Mouse (Mus musculus): ENCODE data around the gene Edem2. TPM values are rescaled to one million over a fixed set of nuclear protein-coding genes. Genes with fewer than 3 reads are reported as not detected.
"Not testable (repeated sequence)": the region's sequence is repeated elsewhere in the genome, so short reads cannot be mapped to it uniquely, and the experiment has no call there.

Edem2 gene
- total and polyA plus RNA-seq, 2 experiments: 45.8 to 71.6 TPM

DNA sequence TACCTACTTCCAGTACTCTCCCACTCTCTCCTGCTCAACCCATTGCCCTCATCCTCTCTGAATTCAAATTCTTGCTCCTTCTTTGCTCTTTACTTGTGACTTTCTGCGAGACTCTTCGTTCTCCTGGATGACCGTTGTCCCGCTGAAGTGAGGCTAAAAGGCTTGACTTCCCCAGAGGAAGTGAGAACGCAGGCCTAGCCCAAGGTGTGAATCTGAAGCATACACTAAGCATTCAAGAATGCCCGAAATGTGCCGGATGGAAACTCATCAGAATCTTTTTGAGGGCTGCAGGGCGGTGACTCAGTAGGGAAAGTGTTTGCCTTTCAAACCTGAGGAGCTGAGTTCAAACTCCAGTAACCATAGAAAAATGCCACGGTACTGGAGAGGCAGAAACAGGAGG is 14.1 kb upstream of the Edem2 start:
- DNase-seq (ENCODE audit: extremely low read depth, low read depth, low spot score): no peak
- Histone ChIP-seq H3K79me2 (ENCODE audit: control insufficient read depth, insufficient read depth, low read length) (no peaks in the 10 kb centered on the region), H3K4me3 (ENCODE audit: insufficient read depth, low read depth, low read length) (no peak overlapping the region), H3K4me1 (ENCODE audit: control insufficient read depth, insufficient read depth, low read length) (no peaks in the 10 kb centered on the region), H3K36me3 (ENCODE audit: control insufficient read depth, insufficient read depth, low read length) (no peaks in the 10 kb centered on the region), H3K27ac (replicated peaks; ENCODE audit: insufficient read depth, low read depth, low read length) (no peak overlapping the region), H3K27me3 (ENCODE audit: control insufficient read depth, insufficient read depth, low read length) (no peaks in the 10 kb centered on the region), H3K9ac (ENCODE audit: low read depth, low read length) (no peak overlapping the region)
- TF ChIP-seq POLR2A (IDR thresholded peaks at IDR 0.05; ENCODE audit: extremely low read depth, insufficient read depth, low read length) (no peak), CTCF (IDR thresholded peaks at IDR 0.05; ENCODE audit: low read depth, low read length) (no peak)
- WGBS: 86% methylated on average over 9 of the region's 9 CpGs

DNA sequence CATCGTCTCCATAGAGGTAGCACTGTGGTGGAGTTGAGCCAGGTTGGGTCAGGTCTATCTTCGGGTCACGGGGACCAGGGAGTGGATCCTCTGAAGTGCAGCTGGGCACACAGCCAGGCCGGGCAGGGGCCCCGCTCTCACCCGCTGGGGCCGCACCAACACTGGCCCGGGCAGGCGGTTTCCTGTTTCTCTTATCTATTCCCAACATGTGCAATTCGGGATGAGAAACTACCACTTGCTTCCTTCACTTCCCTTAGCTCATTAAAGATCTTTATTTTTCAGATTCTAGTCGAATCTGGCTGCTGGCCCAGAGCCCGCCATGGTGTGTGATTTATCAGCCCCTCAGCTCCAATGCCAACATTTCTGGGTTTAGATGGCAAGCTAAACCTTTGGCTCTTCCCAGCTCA is 13.7 kb upstream of the Edem2 start:
- no peak overlapping the region for H3K4me3 ChIP-seq (ENCODE audit: insufficient read depth, low read depth, low read length)
- no peak overlapping the region for H3K9ac ChIP-seq (ENCODE audit: low read depth, low read length)
- no peak for TF ChIP-seq CTCF (IDR thresholded peaks at IDR 0.05; ENCODE audit: low read depth, low read length)
- TF ChIP-seq POLR2A (IDR thresholded peaks at IDR 0.05; ENCODE audit: extremely low read depth, insufficient read depth, low read length): no peak
- DNase-seq (ENCODE audit: extremely low read depth, low read depth, low spot score): no peak
- H3K27ac ChIP-seq (replicated peaks; ENCODE audit: insufficient read depth, low read depth, low read length): no peak overlapping the region
- 71% methylated on average over 12 of the region's 12 CpGs for WGBS
- no peaks in the 10 kb centered on the region for H3K36me3 ChIP-seq (ENCODE audit: control insufficient read depth, insufficient read depth, low read length)
- H3K79me2 ChIP-seq (ENCODE audit: control insufficient read depth, insufficient read depth, low read length): no peaks in the 10 kb centered on the region
- H3K27me3 ChIP-seq (ENCODE audit: control insufficient read depth, insufficient read depth, low read length): no peaks in the 10 kb centered on the region
- H3K4me1 ChIP-seq (ENCODE audit: control insufficient read depth, insufficient read depth, low read length): no peaks in the 10 kb centered on the region

DNA sequence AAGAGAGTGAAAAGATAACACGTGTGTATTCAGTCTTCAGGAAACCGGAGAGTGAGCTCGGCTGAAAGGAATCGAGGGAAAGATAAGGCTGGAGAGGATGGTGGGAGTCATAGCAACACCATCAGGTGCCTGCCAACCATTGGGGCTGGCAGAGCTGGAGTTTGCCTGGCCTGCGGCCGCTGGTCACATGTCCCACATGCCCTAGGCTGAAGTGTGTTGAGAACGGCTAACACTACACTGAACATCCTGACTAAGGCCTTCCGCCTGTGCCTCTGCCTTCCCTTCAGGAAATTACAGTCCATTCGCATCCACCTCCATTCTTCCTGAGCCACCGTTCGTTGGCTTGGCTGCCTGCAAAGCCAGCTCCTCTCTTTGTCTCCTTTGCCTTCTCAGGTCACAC is 12.9 kb upstream of the Edem2 start:
- WGBS: 73% methylated on average over 11 of the region's 11 CpGs
- Histone ChIP-seq H3K27ac (replicated peaks; ENCODE audit: insufficient read depth, low read depth, low read length) (no peak overlapping the region), H3K36me3 (ENCODE audit: control insufficient read depth, insufficient read depth, low read length) (no peaks in the 10 kb centered on the region), H3K4me3 (ENCODE audit: insufficient read depth, low read depth, low read length) (no peak overlapping the region), H3K9ac (ENCODE audit: low read depth, low read length) (no peak overlapping the region), H3K4me1 (ENCODE audit: control insufficient read depth, insufficient read depth, low read length) (no peaks in the 10 kb centered on the region), H3K79me2 (ENCODE audit: control insufficient read depth, insufficient read depth, low read length) (no peaks in the 10 kb centered on the region), H3K27me3 (ENCODE audit: control insufficient read depth, insufficient read depth, low read length) (no peaks in the 10 kb centered on the region)
- no peak for DNase-seq (ENCODE audit: extremely low read depth, low read depth, low spot score)
- TF ChIP-seq CTCF (IDR thresholded peaks at IDR 0.05; ENCODE audit: low read depth, low read length): no peak
- TF ChIP-seq POLR2A (IDR thresholded peaks at IDR 0.05; ENCODE audit: extremely low read depth, insufficient read depth, low read length): no peak

DNA sequence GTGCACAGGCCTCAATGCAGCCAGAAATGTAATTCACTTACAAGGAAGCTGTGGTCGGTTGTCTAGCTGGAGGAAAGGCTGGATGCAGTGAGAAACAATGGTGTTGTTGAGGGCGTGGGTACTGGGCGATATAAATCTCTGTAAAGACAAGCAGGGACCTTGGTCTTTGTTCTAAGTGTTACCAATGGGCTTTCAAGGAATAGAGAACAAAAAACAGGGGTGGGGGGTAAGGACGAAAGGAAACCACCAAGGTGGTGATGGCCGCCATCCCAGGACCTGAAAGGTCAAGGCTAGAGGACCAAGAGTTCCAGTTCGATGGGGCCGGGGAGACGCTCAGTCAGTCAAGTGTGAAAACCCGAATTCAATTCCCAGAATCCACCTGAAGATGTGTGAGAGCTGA is 8.5 kb upstream of the Edem2 start:
- Histone ChIP-seq H3K79me2 (ENCODE audit: control insufficient read depth, insufficient read depth, low read length) (no peaks in the 10 kb centered on the region), H3K36me3 (ENCODE audit: control insufficient read depth, insufficient read depth, low read length) (no peaks in the 10 kb centered on the region), H3K27me3 (ENCODE audit: control insufficient read depth, insufficient read depth, low read length) (no peaks in the 10 kb centered on the region), H3K27ac (replicated peaks; ENCODE audit: insufficient read depth, low read depth, low read length) (no peak overlapping the region), H3K9ac (ENCODE audit: low read depth, low read length) (no peak overlapping the region), H3K4me1 (ENCODE audit: control insufficient read depth, insufficient read depth, low read length) (no peaks in the 10 kb centered on the region), H3K4me3 (ENCODE audit: insufficient read depth, low read depth, low read length) (no peak overlapping the region)
- DNase-seq (ENCODE audit: extremely low read depth, low read depth, low spot score): no peak
- WGBS: 79% methylated on average over 9 of the region's 9 CpGs
- TF ChIP-seq CTCF (IDR thresholded peaks at IDR 0.05; ENCODE audit: low read depth, low read length): no peak
- no peak for TF ChIP-seq POLR2A (IDR thresholded peaks at IDR 0.05; ENCODE audit: extremely low read depth, insufficient read depth, low read length)

DNA sequence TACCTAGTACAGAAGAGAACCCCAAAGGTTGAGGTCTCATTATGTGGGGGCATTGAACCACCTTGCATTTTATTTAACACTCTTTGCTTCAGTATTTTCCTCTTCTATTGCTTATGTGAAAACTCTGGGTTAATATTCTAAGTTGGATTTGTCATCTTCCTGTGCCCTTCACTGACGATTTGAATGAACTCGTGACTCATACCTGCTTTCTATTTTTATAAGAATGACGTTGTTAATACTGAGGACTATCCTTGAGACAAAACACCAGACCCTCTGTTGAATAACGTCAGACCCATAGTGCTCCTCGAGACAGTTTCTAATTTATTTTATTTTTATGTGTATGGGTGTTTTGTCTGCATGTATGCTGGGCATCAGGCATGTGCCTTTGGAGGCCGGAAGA is 7.7 kb upstream of the Edem2 start:
- no peak for DNase-seq (ENCODE audit: extremely low read depth, low read depth, low spot score)
- H3K4me3 ChIP-seq (ENCODE audit: insufficient read depth, low read depth, low read length): no peak overlapping the region
- H3K36me3 ChIP-seq (ENCODE audit: control insufficient read depth, insufficient read depth, low read length): no peaks in the 10 kb centered on the region
- no peaks in the 10 kb centered on the region for H3K79me2 ChIP-seq (ENCODE audit: control insufficient read depth, insufficient read depth, low read length)
- no peak overlapping the region for H3K27ac ChIP-seq (replicated peaks; ENCODE audit: insufficient read depth, low read depth, low read length)
- 77% methylated on average over 6 of the region's 6 CpGs for WGBS
- H3K4me1 ChIP-seq (ENCODE audit: control insufficient read depth, insufficient read depth, low read length): no peaks in the 10 kb centered on the region
- no peak overlapping the region for H3K9ac ChIP-seq (ENCODE audit: low read depth, low read length)
- H3K27me3 ChIP-seq (ENCODE audit: control insufficient read depth, insufficient read depth, low read length): no peaks in the 10 kb centered on the region
- no peak for TF ChIP-seq CTCF (IDR thresholded peaks at IDR 0.05; ENCODE audit: low read depth, low read length)
- no peak for TF ChIP-seq POLR2A (IDR thresholded peaks at IDR 0.05; ENCODE audit: extremely low read depth, insufficient read depth, low read length)

DNA sequence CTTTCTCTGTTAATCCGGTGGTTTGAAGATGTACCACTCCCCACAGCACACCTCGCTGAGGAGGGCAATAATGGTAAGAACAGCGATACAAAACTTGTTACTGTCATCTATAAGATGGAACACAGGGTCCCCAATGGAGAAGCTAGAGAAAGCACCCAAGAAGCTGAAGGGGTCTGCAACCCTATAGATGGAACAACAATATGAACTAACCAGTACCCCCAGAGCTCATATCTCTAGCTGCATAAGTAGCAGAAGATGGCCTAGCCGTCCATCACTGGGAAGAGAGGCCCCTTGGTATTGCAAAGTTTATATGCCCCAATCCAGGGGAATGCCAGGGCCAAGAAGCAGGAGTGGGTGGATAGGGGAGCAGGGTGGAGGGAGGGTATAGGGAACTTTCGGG is 6.5 kb upstream of the Edem2 start, which contains the start of gene Gm17581:
Gm17581 (minus strand) TSS at position 101 of the 400 bp plus-strand sequence.
- H3K4me3 ChIP-seq (ENCODE audit: insufficient read depth, low read depth, low read length); H3K27me3 ChIP-seq (ENCODE audit: control insufficient read depth, insufficient read depth, low read length); H3K27ac ChIP-seq (replicated peaks; ENCODE audit: insufficient read depth, low read depth, low read length); H3K4me1 ChIP-seq (ENCODE audit: control insufficient read depth, insufficient read depth, low read length); DNase-seq (ENCODE audit: extremely low read depth, low read depth, low spot score); H3K79me2 ChIP-seq (ENCODE audit: control insufficient read depth, insufficient read depth, low read length); H3K36me3 ChIP-seq (ENCODE audit: control insufficient read depth, insufficient read depth, low read length); H3K9ac ChIP-seq (ENCODE audit: low read depth, low read length): not testable (repeated sequence)
- 87% methylated on average over 5 of the region's 5 CpGs for WGBS

All from liver, adult 2 months (tissue).